Mouse (Mus musculus) thymus, adult 2 months (tissue): ENCODE data around the gene Gabrb3.

Experiments
- CTCF ChIP-seq: fragments of 200-500 bp; IDR thresholded peaks from 2 replicates; pipeline ENCODE4 v1.5.1; 2012; ENCODE audit warnings: mild to moderate bottlenecking, control low read depth, low read length, moderate library complexity, borderline replicate concordance; ENCODE audit not compliant: control insufficient read depth, poor library complexity, insufficient read depth; ENCODE audit errors: extremely low read depth
- POLR2A ChIP-seq: fragments of 200-500 bp; IDR thresholded peaks from 2 replicates; pipeline ENCODE4 v1.6.1; 2012; ENCODE audit warnings: mild to moderate bottlenecking, low read length, control low read depth, moderate library complexity; ENCODE audit not compliant: control insufficient read depth, poor library complexity, insufficient read depth; ENCODE audit errors: extremely low read depth

- TF ChIP-seq POLR2A (no peak), CTCF (no peak)
Measured at GRCm38 (mm10) chr7:57460354-57460753, 40.9 kb downstream of the Gabrb3 start.
